In genomic region chr4:117202046-117202991, GRCm38 (mm10) we compare ENCODE assay signal across 8 mouse cellular contexts. TPM values are rescaled to one million over a fixed set of nuclear protein-coding genes. Genes with fewer than 3 reads are reported as not detected.
DNase-seq lines count a peak whose midpoint lies in the region; ATAC-seq lines count a peak whose summit lies in the region.

No protein-coding gene starts in this region.

- H3K36me3 ChIP-seq in embryonic facial prominence, embryonic 14.5 days (ENCODE audit: control insufficient read depth, insufficient read depth, low read length), result no peaks in the 10 kb centered on the region
- no peaks in the 10 kb centered on the region for H3K36me3 ChIP-seq in hindbrain, embryonic 10.5 days
- no peaks in the 10 kb centered on the region for H3K36me3 ChIP-seq in limb, embryonic 13.5 days
- no peaks in the 10 kb centered on the region for H3K36me3 ChIP-seq in midbrain, embryonic 13.5 days

- no peaks in the 10 kb centered on the region for H3K27me3 ChIP-seq in embryonic facial prominence, embryonic 14.5 days (replicated peaks; ENCODE audit: control insufficient read depth, insufficient read depth, low read length)
- H3K27me3 ChIP-seq in hindbrain, embryonic 10.5 days (ENCODE audit: insufficient read depth, poor library complexity, severe bottlenecking), result no peaks in the 10 kb centered on the region
- H3K27me3 ChIP-seq in limb, embryonic 13.5 days, result no peaks in the 10 kb centered on the region
- no peaks in the 10 kb centered on the region for H3K27me3 ChIP-seq in midbrain, embryonic 13.5 days

- peak overlapping the region; percentile 55 for H3K9ac ChIP-seq in embryonic facial prominence, embryonic 14.5 days (ENCODE audit: low read depth, low read length)
- H3K9ac ChIP-seq in limb, embryonic 13.5 days, result peak overlapping the region; percentile 40
- H3K9ac ChIP-seq in midbrain, embryonic 13.5 days (replicated peaks), result peak overlapping the region; percentile 52; the same call in 1 of the 2 replicates

- H3K27ac ChIP-seq in embryonic facial prominence, embryonic 14.5 days (replicated peaks; ENCODE audit: low read depth, low read length), result peak overlapping the region; percentile 70
- peak overlapping the region; percentile 88 for H3K27ac ChIP-seq in hindbrain, embryonic 10.5 days
- peak overlapping the region; percentile 79 for H3K27ac ChIP-seq in limb, embryonic 13.5 days
- H3K27ac ChIP-seq in midbrain, embryonic 13.5 days, result peak overlapping the region; percentile 60

- peak overlapping the region; percentile 58 for H3K4me2 ChIP-seq in embryonic facial prominence, embryonic 14.5 days (ENCODE audit: low read depth, low read length)
- H3K4me2 ChIP-seq in limb, embryonic 13.5 days (replicated peaks), result peak overlapping the region; percentile 60
- peak overlapping the region; percentile 50 for H3K4me2 ChIP-seq in midbrain, embryonic 13.5 days (replicated peaks)

- WGBS in embryonic facial prominence, embryonic 14.5 days, result under 1% methylated on average over 25 of the region's 25 CpGs
- under 1% methylated on average over 25 of the region's 25 CpGs for WGBS in hindbrain, embryonic 10.5 days
- WGBS in limb, embryonic 13.5 days, result 1% methylated on average over 25 of the region's 25 CpGs
- under 1% methylated on average over 25 of the region's 25 CpGs for WGBS in midbrain, embryonic 13.5 days

- H3K9me3 ChIP-seq in embryonic facial prominence, embryonic 14.5 days (ENCODE audit: control insufficient read depth, low read length), result no peaks in the 10 kb centered on the region
- no peaks in the 10 kb centered on the region for H3K9me3 ChIP-seq in hindbrain, embryonic 10.5 days
- H3K9me3 ChIP-seq in limb, embryonic 13.5 days, result no peaks in the 10 kb centered on the region
- no peaks in the 10 kb centered on the region for H3K9me3 ChIP-seq in midbrain, embryonic 13.5 days

- peak; percentile 65 for DNase-seq in cerebellum, adult 9-10 months
- DNase-seq in cerebellum, adult 11-12 months, result no peak
- DNase-seq in NIH3T3 (ENCODE audit: low read depth), result peak; percentile 80
- DNase-seq in embryonic facial prominence, embryonic 14.5 days (ENCODE audit: low spot score), result peak; percentile 88
- peak; percentile 61 for DNase-seq in hindbrain, embryonic 10.5 days (ENCODE audit: low spot score)
- DNase-seq in testis, postnatal 14 days (ENCODE audit: low spot score), result peak; percentile 58

- H3K4me3 ChIP-seq in embryonic facial prominence, embryonic 14.5 days (ENCODE audit: low read depth, low read length), result peak overlapping the region; percentile 34
- peak overlapping the region; percentile 36 for H3K4me3 ChIP-seq in hindbrain, embryonic 10.5 days
- H3K4me3 ChIP-seq in limb, embryonic 13.5 days, result peak overlapping the region; percentile 36
- peak overlapping the region; percentile 29 for H3K4me3 ChIP-seq in midbrain, embryonic 13.5 days (replicated peaks)

- no peaks in the 10 kb centered on the region for H3K4me1 ChIP-seq in embryonic facial prominence, embryonic 14.5 days (ENCODE audit: control insufficient read depth, insufficient read depth, low read length)
- peaks cover 7% of the 10 kb centered on the region; the same call in 1 of the 2 replicates for H3K4me1 ChIP-seq in hindbrain, embryonic 10.5 days (replicated peaks)
- H3K4me1 ChIP-seq in limb, embryonic 13.5 days, result no peaks in the 10 kb centered on the region
- peaks cover 3% of the 10 kb centered on the region; the same call in 1 of the 2 replicates for H3K4me1 ChIP-seq in midbrain, embryonic 13.5 days (replicated peaks)

- ATAC-seq in embryonic facial prominence, embryonic 14.5 days (ENCODE audit: low read depth), result peak; percentile 94
- peak; percentile 89 for ATAC-seq in limb, embryonic 13.5 days (ENCODE audit: low FRiP score, low read depth)
- peak; percentile 70 for ATAC-seq in midbrain, embryonic 13.5 days

RNA-seq across cellular contexts. Expression of gene Kif2c, which starts 19.9 kb away (rescaled TPM):
- polyA plus RNA-seq in embryonic facial prominence, embryonic 14.5 days (2014; fragmentation: Nextera tagmentation; extraction: Ambion mirVana), result 42.9 and 50.7 TPM in 2 replicates
- polyA plus RNA-seq in hindbrain, embryonic 10.5 days (2016; fragmentation: Nextera tagmentation; extraction: Ambion mirVana), result 76.6 and 99.4 TPM in 2 replicates
- 71.4 and 72.6 TPM in 2 replicates for polyA plus RNA-seq in limb, embryonic 13.5 days (2015; fragmentation: Nextera tagmentation; extraction: Ambion mirVana)
- polyA plus RNA-seq in midbrain, embryonic 13.5 days (2015; fragmentation: Nextera tagmentation; extraction: Ambion mirVana), result 29.1 and 29.2 TPM in 2 replicates

RNA-seq across cellular contexts. Expression of gene Rps8, which starts 46.3 kb away (rescaled TPM):
- 1,243 and 1,364 TPM in 2 replicates for polyA plus RNA-seq in embryonic facial prominence, embryonic 14.5 days (2014; fragmentation: Nextera tagmentation; extraction: Ambion mirVana)
- 660 and 807 TPM in 2 replicates for polyA plus RNA-seq in hindbrain, embryonic 10.5 days (2016; fragmentation: Nextera tagmentation; extraction: Ambion mirVana)
- polyA plus RNA-seq in limb, embryonic 13.5 days (2015; fragmentation: Nextera tagmentation; extraction: Ambion mirVana), result 885 and 930 TPM in 2 replicates
- polyA plus RNA-seq in midbrain, embryonic 13.5 days (2015; fragmentation: Nextera tagmentation; extraction: Ambion mirVana), result 558 and 623 TPM in 2 replicates

RNA-seq across cellular contexts. Expression of gene Tmem53, which starts 49.4 kb away (rescaled TPM):
- polyA plus RNA-seq in embryonic facial prominence, embryonic 14.5 days (2014; fragmentation: Nextera tagmentation; extraction: Ambion mirVana), result 15.5 and 21.9 TPM in 2 replicates
- 10.7 and 13.1 TPM in 2 replicates for polyA plus RNA-seq in hindbrain, embryonic 10.5 days (2016; fragmentation: Nextera tagmentation; extraction: Ambion mirVana)
- polyA plus RNA-seq in limb, embryonic 13.5 days (2015; fragmentation: Nextera tagmentation; extraction: Ambion mirVana), result 10.0 and 11.3 TPM in 2 replicates
- 10.2 and 10.4 TPM in 2 replicates for polyA plus RNA-seq in midbrain, embryonic 13.5 days (2015; fragmentation: Nextera tagmentation; extraction: Ambion mirVana)

RNA-seq across cellular contexts. Expression of gene Armh1, which starts 49.6 kb away (rescaled TPM):
- 1.3 and 1.8 TPM in 2 replicates for polyA plus RNA-seq in embryonic facial prominence, embryonic 14.5 days (2014; fragmentation: Nextera tagmentation; extraction: Ambion mirVana)
- polyA plus RNA-seq in hindbrain, embryonic 10.5 days (2016; fragmentation: Nextera tagmentation; extraction: Ambion mirVana), result 0.39 and 0.62 TPM in 2 replicates
- 0.53 and 0.79 TPM in 2 replicates for polyA plus RNA-seq in limb, embryonic 13.5 days (2015; fragmentation: Nextera tagmentation; extraction: Ambion mirVana)
- polyA plus RNA-seq in midbrain, embryonic 13.5 days (2015; fragmentation: Nextera tagmentation; extraction: Ambion mirVana), result 0.31 and 0.83 TPM in 2 replicates
